Mouse (Mus musculus) lung, postnatal 4 days (tissue): Measurements from ENCODE around the gene Amh.
A peak's percentile ranks its signal among the peaks of the same experiment; 100 is the strongest.
"Not testable (repeated sequence)": the region's sequence is repeated elsewhere in the genome, so short reads cannot be mapped to it uniquely, and the experiment has no call there.

ENCODE experiments used
- DNase-seq, 2 experiments: peaks; one replicate each; pipeline ENCODE4 v3.0.0; 2021

The Amh gene

GRCm38 (mm10) chr10:80808099-80808984 lies 3.3 kb downstream of the Amh start:
- DNase-seq, result peak in 1 of 2 experiments; percentile 34

GRCm38 (mm10) chr10:80808985-80809632 lies 4.1 kb downstream of the Amh start:
- peak in 1 of 2 experiments; percentile 22 for DNase-seq

GRCm38 (mm10) chr10:80810084-80810483 lies 5.0 kb downstream of the Amh start:
- DNase-seq, result peak in 1 of 2 experiments; percentile 18

- peak in 1 of 2 experiments; percentile 15 for DNase-seq
These were observed 7.5 kb downstream of the Amh start for GRCm38 (mm10) chr10:80812391-80813041.

- peak in 1 of 2 experiments; percentile 12 for DNase-seq
These were observed 8.3 kb downstream of the Amh start, which contains the start of gene Jsrp1 for GRCm38 (mm10) chr10:80813366-80813765. Gene Jsrp1 (minus strand): TSS chr10:80813498.

- DNase-seq, result no peak
These were observed 9.8 kb downstream of the Amh start for GRCm38 (mm10) chr10:80814800-80815199.

GRCm38 (mm10) chr10:80816303-80816702 lies 11.3 kb downstream of the Amh start:
- peak in 1 of 2 experiments; percentile 4 for DNase-seq

GRCm38 (mm10) chr10:80817164-80817563 lies 12.1 kb downstream of the Amh start:
- peak in 1 of 2 experiments; percentile 9 for DNase-seq

GRCm38 (mm10) chr10:80817955-80818354 lies 12.9 kb downstream of the Amh start:
- DNase-seq, result not testable (repeated sequence)

GRCm38 (mm10) chr10:80818599-80819281 lies 13.7 kb downstream of the Amh start:
- peak in 1 of 2 experiments; percentile 19 for DNase-seq

- DNase-seq, result peak in 1 of 2 experiments; percentile 8
These were observed 14.4 kb downstream of the Amh start for GRCm38 (mm10) chr10:80819406-80819805.

- peak in 1 of 2 experiments; percentile 54 for DNase-seq
These were observed 16.9 kb downstream of the Amh start for GRCm38 (mm10) chr10:80821991-80822390.

- peak in 1 of 2 experiments; percentile 2 for DNase-seq
These were observed 17.5 kb downstream of the Amh start for GRCm38 (mm10) chr10:80822528-80822927.

GRCm38 (mm10) chr10:80823316-80823715 lies 18.3 kb downstream of the Amh start:
- no peak for DNase-seq

- DNase-seq, result no peak
These were observed 19.0 kb downstream of the Amh start for GRCm38 (mm10) chr10:80823847-80824643.

GRCm38 (mm10) chr10:80824827-80825226 lies 19.8 kb downstream of the Amh start:
- DNase-seq, result no peak

- DNase-seq, result peak; percentile 98 to 100
These were observed 21.4 kb downstream of the Amh start, which contains the start of gene Oaz1 for GRCm38 (mm10) chr10:80826151-80827062. Gene Oaz1 (plus strand): TSS chr10:80826656.

GRCm38 (mm10) chr10:80827063-80827869 lies 22.2 kb downstream of the Amh start:
- no peak for DNase-seq

- DNase-seq, result no peak
These were observed 22.9 kb downstream of the Amh start for GRCm38 (mm10) chr10:80827870-80828420.
